Mouse (Mus musculus): ENCODE measurements around the gene Slc1a2. TPM values are rescaled to one million over a fixed set of nuclear protein-coding genes. Genes with fewer than 3 reads are reported as not detected.

Slc1a2 gene
- total and polyA plus RNA-seq, 3 experiments = 0.08 TPM; not detected in 2

- no peaks in the 10 kb centered on the region for H3K9me3 ChIP-seq (replicated peaks; ENCODE audit: insufficient read depth, low read length)
- peaks cover 0 to 16% of the 10 kb centered on the region in 2 experiments; a peak in 2 of 4 replicates for H3K36me3 ChIP-seq (ENCODE audit: control insufficient read depth in 1 of 2, insufficient read depth in 2 of 2, low read length in 2 of 2)
- H3K79me2 ChIP-seq (ENCODE audit: control insufficient read depth, insufficient read depth, low read length, poor library complexity) = no peaks in the 10 kb centered on the region
- H3K4me1 ChIP-seq (ENCODE audit: control insufficient read depth in 1 of 2, insufficient read depth in 2 of 2, low read length in 2 of 2) = peaks cover 10 to 12% of the 10 kb centered on the region in 2 experiments
- no peak overlapping the region for H3K9ac ChIP-seq (ENCODE audit: control insufficient read depth, low read depth, low read length, poor library complexity, severe bottlenecking)
- TF ChIP-seq ZMIZ1 (IDR thresholded peaks at IDR 0.05; ENCODE audit: low read depth, low read length) = no peak
- no peak for TF ChIP-seq NELFE (IDR thresholded peaks at IDR 0.05; ENCODE audit: low read depth, low read length)
- no peak for TF ChIP-seq UBTF (IDR thresholded peaks at IDR 0.05; ENCODE audit: borderline replicate concordance, insufficient read depth, low read depth, low read length)
- no peak for TF ChIP-seq ZC3H11A (IDR thresholded peaks at IDR 0.05; ENCODE audit: low read depth, low read length)
- no peak for TF ChIP-seq ELF1 (IDR thresholded peaks at IDR 0.05; ENCODE audit: low read depth, low read length)
- no peak for TF ChIP-seq E2F4 (IDR thresholded peaks at IDR 0.05; ENCODE audit: borderline replicate concordance, low read depth, low read length)
- no peak for TF ChIP-seq CHD1 (IDR thresholded peaks at IDR 0.05; ENCODE audit: low read depth, low read length)
- no peak for TF ChIP-seq EP300 (IDR thresholded peaks at IDR 0.05; ENCODE audit: low read depth in 1 of 2, low read length in 2 of 2)
- no peak for TF ChIP-seq BHLHE40 (IDR thresholded peaks at IDR 0.05; ENCODE audit: borderline replicate concordance, low read depth, low read length)
- no peak overlapping the region for H3K4me3 ChIP-seq (ENCODE audit: control insufficient read depth in 1 of 2, insufficient read depth in 1 of 2, low read depth in 2 of 2, low read length in 2 of 2)
- H3K27me3 ChIP-seq (ENCODE audit: control insufficient read depth in 1 of 2, insufficient read depth in 2 of 2, low read length in 2 of 2) = no peaks in the 10 kb centered on the region
- H3K27ac ChIP-seq (ENCODE audit: control insufficient read depth, low read depth, low read length) = no peak overlapping the region
- no peak for DNase-seq (ENCODE audit: low read depth, low spot score)
Measured at GRCm38 (mm10) chr2:102736490-102736889, 78.0 kb downstream of the Slc1a2 start.

- Histone ChIP-seq H3K9me3 (replicated peaks; ENCODE audit: insufficient read depth, low read length) (no peaks in the 10 kb centered on the region), H3K36me3 (ENCODE audit: control insufficient read depth in 1 of 2, insufficient read depth in 2 of 2, low read length in 2 of 2) (peaks cover 0 to 27% of the 10 kb centered on the region in 2 experiments; a peak in 2 of 4 replicates), H3K9ac (ENCODE audit: control insufficient read depth, low read depth, low read length, poor library complexity, severe bottlenecking) (no peak overlapping the region), H3K4me3 (ENCODE audit: control insufficient read depth in 1 of 2, insufficient read depth in 1 of 2, low read depth in 2 of 2, low read length in 2 of 2) (no peak overlapping the region), H3K27ac (ENCODE audit: control insufficient read depth, low read depth, low read length) (no peak overlapping the region), H3K79me2 (ENCODE audit: control insufficient read depth, insufficient read depth, low read length, poor library complexity) (no peaks in the 10 kb centered on the region), H3K4me1 (ENCODE audit: control insufficient read depth in 1 of 2, insufficient read depth in 2 of 2, low read length in 2 of 2) (peaks cover 10 to 22% of the 10 kb centered on the region in 2 experiments), H3K27me3 (ENCODE audit: control insufficient read depth in 1 of 2, insufficient read depth in 2 of 2, low read length in 2 of 2) (no peaks in the 10 kb centered on the region)
- TF ChIP-seq USF2 (IDR thresholded peaks at IDR 0.05; ENCODE audit: borderline replicate concordance in 1 of 2, insufficient read depth in 1 of 2, low read depth in 1 of 2, low read length in 2 of 2) (no peak), CHD1 (IDR thresholded peaks at IDR 0.05; ENCODE audit: low read depth, low read length) (no peak), SIN3A (IDR thresholded peaks at IDR 0.05; ENCODE audit: low read length) (no peak), ZC3H11A (IDR thresholded peaks at IDR 0.05; ENCODE audit: low read depth, low read length) (no peak)
- DNase-seq (ENCODE audit: low read depth, low spot score) = no peak
Measured at GRCm38 (mm10) chr2:102738852-102739251, 80.4 kb downstream of the Slc1a2 start.

- H3K4me1 ChIP-seq (ENCODE audit: control insufficient read depth in 1 of 2, insufficient read depth in 2 of 2, low read length in 2 of 2) = peaks cover 20 to 37% of the 10 kb centered on the region in 2 experiments
- peaks cover 0 to 35% of the 10 kb centered on the region in 2 experiments; a peak in 2 of 4 replicates for H3K36me3 ChIP-seq (ENCODE audit: control insufficient read depth in 1 of 2, insufficient read depth in 2 of 2, low read length in 2 of 2)
- no peaks in the 10 kb centered on the region for H3K27me3 ChIP-seq (ENCODE audit: control insufficient read depth in 1 of 2, insufficient read depth in 2 of 2, low read length in 2 of 2)
- TF ChIP-seq ZNF384 (IDR thresholded peaks at IDR 0.05; ENCODE audit: low read depth, low read length) = no peak
- TF ChIP-seq POLR2A (IDR thresholded peaks at IDR 0.05; ENCODE audit: control insufficient read depth in 1 of 2, insufficient read depth in 1 of 2, low read depth in 1 of 2, low read length in 2 of 2, poor library complexity in 1 of 2) = no peak
- TF ChIP-seq ZKSCAN1 (IDR thresholded peaks at IDR 0.05; ENCODE audit: low read depth, low read length) = no peak
- no peak for TF ChIP-seq HCFC1 (IDR thresholded peaks at IDR 0.05; ENCODE audit: low read depth, low read length)
- TF ChIP-seq RCOR1 (IDR thresholded peaks at IDR 0.05; ENCODE audit: low read depth, low read length) = no peak
- TF ChIP-seq MYB (IDR thresholded peaks at IDR 0.05; ENCODE audit: low read depth, low read length) = peak; percentile 69
- TF ChIP-seq GATA1 (IDR thresholded peaks at IDR 0.05; ENCODE audit: low read depth, low read length) = no peak
- TF ChIP-seq EP300 (IDR thresholded peaks at IDR 0.05; ENCODE audit: low read depth in 1 of 2, low read length in 2 of 2) = peak; percentile 50 to 87; a peak in 3 of 4 replicates
- no peak for TF ChIP-seq NELFE (IDR thresholded peaks at IDR 0.05; ENCODE audit: low read depth, low read length)
- no peak for TF ChIP-seq MAX (IDR thresholded peaks at IDR 0.05; ENCODE audit: low read length)
- TF ChIP-seq SIN3A (IDR thresholded peaks at IDR 0.05; ENCODE audit: low read length) = peak; percentile 43; the same call in 1 of the 2 replicates
- TF ChIP-seq MEF2A (IDR thresholded peaks at IDR 0.05; ENCODE audit: extremely low read depth, insufficient replicate concordance, low read depth, low read length, poor library complexity, severe bottlenecking) = no peak
- no peak for TF ChIP-seq USF1 (IDR thresholded peaks at IDR 0.05; ENCODE audit: low read depth, low read length)
- TF ChIP-seq MXI1 (IDR thresholded peaks at IDR 0.05; ENCODE audit: low read depth, low read length) = peak; percentile 64; the same call in 1 of the 2 replicates
- TF ChIP-seq CHD2 (IDR thresholded peaks at IDR 0.05; ENCODE audit: low read length) = no peak
- TF ChIP-seq TCF12 (IDR thresholded peaks at IDR 0.05; ENCODE audit: low read depth, low read length) = peak; percentile 67
- no peak for TF ChIP-seq USF2 (IDR thresholded peaks at IDR 0.05; ENCODE audit: borderline replicate concordance in 1 of 2, insufficient read depth in 1 of 2, low read depth in 1 of 2, low read length in 2 of 2)
- no peak for TF ChIP-seq KAT2A (conservative IDR thresholded peaks at IDR 0.05; ENCODE audit: low read depth, low read length)
Measured at GRCm38 (mm10) chr2:102742685-102743084, 84.2 kb downstream of the Slc1a2 start.

More at GRCm38 (mm10) chr2:102742685-102743084, 84.2 kb downstream of the Slc1a2 start:
- no peak overlapping the region for H3K4me3 ChIP-seq (ENCODE audit: control insufficient read depth in 1 of 2, insufficient read depth in 1 of 2, low read depth in 2 of 2, low read length in 2 of 2)
- H3K9ac ChIP-seq (ENCODE audit: control insufficient read depth, low read depth, low read length, poor library complexity, severe bottlenecking) = no peak overlapping the region
- H3K9me3 ChIP-seq (replicated peaks; ENCODE audit: insufficient read depth, low read length) = no peaks in the 10 kb centered on the region
- H3K79me2 ChIP-seq (ENCODE audit: control insufficient read depth, insufficient read depth, low read length, poor library complexity) = no peaks in the 10 kb centered on the region
- DNase-seq (ENCODE audit: low read depth, low spot score) = peak; percentile 46
- H3K27ac ChIP-seq (ENCODE audit: control insufficient read depth, low read depth, low read length) = no peak overlapping the region

All from MEL (cell line).